Mouse (Mus musculus) megakaryocyte, embryonic 14.5 days (primary cell): Measurements from ENCODE around the gene Ifna4.

ENCODE experiments used
- FLI1 ChIP-seq: IDR thresholded peaks from 2 replicates; pipeline ENCODE4 v1.6.1; 2012; ENCODE audit warnings: low read length, inconsistent platforms, mixed read lengths
- GATA1 ChIP-seq: IDR thresholded peaks from 3 replicates; pipeline ENCODE4 v1.6.1; 2012; ENCODE audit warnings: mixed read lengths, low read length, inconsistent platforms, borderline replicate concordance

DNA sequence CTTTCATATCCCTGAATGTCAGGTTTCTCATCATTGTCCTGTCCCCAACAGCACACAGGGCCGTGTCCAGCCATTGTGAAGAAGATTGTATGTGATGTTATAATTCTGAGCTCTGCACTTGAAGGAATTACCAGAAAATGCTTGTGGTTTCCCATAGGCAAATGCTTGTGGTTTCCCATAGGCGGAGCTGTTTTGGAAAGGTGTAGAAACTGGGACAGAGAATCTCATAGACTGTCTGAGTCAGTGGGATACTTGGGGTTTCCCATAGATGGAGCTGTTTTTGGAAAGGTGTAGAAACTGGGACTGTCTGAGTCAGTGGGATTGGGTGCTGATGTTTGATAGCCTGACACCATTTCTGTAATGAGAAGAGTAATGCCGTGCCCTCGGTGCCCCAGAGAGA, 34.9 kb downstream of the Ifna4 start:
- no peak for TF ChIP-seq GATA1
- TF ChIP-seq FLI1 = no peak
